Mouse (Mus musculus) left cerebral cortex, adult 8-10 months (tissue): ENCODE measurements at regions not wholly inside any gene's neighbourhood (a gene's known extent, or its start where the extent isn't known, plus 50 kb on each side); places are given as distances from the start of the nearest gene placed in this dataset.
"Not testable (repeated sequence)": the region's sequence is repeated elsewhere in the genome, so short reads cannot be mapped to it uniquely, and the experiment has no call there.

Source experiments
- DNase-seq, 2 experiments: peaks; one replicate each; pipeline ENCODE4 v3.0.0; 2022; ENCODE audit warnings: low spot score in 2 of 2

- DNase-seq: no peak
These were observed 317.3 kb upstream of the 4933412E24Rik start for GRCm38 (mm10) chr15:60333573-60334306.

GRCm38 (mm10) chr15:60317577-60317976, 301.2 kb upstream of the 4933412E24Rik start:
- no peak for DNase-seq

DNA sequence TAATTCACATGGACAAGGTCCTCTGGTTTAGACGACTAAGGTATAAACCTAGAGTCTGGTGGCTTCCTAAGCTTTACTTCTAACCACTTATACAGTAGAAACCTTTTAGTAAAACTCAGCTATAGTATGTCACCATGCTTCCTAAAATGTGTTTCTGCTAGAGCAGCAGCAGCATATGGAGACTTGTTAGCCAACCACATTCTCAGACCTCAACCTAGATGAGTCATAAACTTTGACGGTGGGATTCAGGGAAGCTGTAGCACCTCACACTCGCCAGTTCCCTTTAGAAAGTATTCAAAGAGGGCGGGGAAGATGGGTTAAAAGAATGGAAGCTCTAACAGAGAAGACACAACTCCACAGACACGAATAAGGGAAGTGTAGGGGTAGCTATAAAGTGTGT, 298.8 kb upstream of the 4933412E24Rik start:
- no peak for DNase-seq

- DNase-seq: peak; percentile 35 to 69
These were observed 293.5 kb upstream of the 4933412E24Rik start for GRCm38 (mm10) chr15:60309909-60310308.

GRCm38 (mm10) chr15:60308968-60309367, 292.6 kb upstream of the 4933412E24Rik start:
- no peak for DNase-seq

- no peak for DNase-seq
These were observed 291.7 kb upstream of the 4933412E24Rik start for GRCm38 (mm10) chr15:60308126-60308525.

DNA sequence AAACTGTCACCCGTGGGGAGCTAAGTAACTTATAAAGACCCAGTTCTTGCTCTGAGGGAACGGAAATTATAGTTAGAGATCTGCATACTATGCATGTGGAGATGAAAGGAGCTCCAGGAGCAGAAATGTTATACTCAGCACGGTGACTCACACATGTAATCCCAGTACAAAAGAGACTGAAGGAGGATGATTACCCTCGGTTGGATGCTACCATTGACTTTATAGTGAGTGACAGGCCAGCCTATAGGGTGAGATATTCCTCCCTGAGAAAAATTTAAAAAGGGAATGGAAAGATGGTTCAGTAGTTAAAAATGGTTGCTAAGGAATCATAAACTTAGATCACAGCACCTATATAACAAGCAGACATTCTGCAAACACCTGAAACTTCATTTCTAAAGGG, 287.1 kb upstream of the 4933412E24Rik start:
- DNase-seq: no peak

- no peak for DNase-seq
These were observed 285.5 kb upstream of the 4933412E24Rik start for GRCm38 (mm10) chr15:60301939-60302338.

DNA sequence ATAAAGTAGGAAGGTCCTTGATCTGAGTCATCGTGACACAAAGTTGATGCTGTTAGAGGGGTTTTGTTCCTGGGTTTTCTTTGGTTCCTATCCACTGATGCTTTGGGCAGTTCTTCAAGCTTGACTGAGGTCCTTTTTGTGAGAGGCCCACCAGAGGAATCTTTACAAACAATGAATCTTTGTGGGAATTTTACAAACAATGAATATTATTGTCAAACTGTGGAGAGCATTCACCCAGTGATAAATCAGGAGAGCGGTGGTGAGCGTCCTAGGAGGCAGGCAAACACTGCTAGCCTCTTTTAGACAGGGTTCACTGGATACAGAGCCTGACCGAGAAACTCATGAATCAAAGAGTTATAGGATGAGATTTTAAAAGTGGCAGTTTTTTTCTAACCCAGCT, 268.9 kb upstream of the 4933412E24Rik start:
- DNase-seq: no peak

DNA sequence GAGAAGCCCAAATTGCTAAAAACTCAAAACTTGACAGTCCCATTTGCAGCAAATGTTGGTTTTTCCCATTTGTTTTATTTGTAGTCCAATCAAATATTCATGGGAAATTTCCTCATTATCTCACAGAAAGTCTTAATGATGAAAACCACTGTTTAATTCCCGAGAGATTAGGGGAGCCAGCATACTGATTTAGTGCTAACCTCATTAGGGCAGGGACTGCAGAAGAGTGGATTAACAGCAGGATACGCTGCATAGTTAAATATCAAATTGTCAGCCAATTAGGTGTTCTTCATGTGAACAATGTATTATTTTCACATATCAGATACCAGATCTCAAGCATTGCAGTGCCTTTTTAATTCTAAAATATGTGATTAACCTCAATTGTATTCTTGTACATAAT, 264.0 kb upstream of the 4933412E24Rik start:
- no peak for DNase-seq

DNA sequence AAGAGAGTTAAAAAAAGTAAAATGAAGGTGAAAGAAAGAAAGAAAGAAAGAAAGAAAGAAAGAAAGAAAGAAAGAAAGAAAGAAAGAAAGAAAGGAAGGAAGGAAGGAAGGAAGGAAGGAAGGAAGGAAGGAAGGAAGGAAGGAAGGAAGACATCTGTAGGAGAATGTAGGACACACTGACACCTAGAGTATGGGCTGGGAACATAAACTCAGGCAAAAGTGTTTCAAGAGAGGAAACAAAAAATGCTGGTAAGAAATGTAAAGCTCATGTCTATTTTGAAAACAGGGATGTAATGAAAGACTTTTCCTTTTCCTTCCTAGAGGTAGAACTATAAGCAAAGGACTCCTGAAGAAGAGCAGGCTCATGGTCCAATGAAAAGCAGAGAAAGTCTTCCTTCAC, 237.2 kb upstream of the 4933412E24Rik start:
- not testable (repeated sequence) for DNase-seq

DNA sequence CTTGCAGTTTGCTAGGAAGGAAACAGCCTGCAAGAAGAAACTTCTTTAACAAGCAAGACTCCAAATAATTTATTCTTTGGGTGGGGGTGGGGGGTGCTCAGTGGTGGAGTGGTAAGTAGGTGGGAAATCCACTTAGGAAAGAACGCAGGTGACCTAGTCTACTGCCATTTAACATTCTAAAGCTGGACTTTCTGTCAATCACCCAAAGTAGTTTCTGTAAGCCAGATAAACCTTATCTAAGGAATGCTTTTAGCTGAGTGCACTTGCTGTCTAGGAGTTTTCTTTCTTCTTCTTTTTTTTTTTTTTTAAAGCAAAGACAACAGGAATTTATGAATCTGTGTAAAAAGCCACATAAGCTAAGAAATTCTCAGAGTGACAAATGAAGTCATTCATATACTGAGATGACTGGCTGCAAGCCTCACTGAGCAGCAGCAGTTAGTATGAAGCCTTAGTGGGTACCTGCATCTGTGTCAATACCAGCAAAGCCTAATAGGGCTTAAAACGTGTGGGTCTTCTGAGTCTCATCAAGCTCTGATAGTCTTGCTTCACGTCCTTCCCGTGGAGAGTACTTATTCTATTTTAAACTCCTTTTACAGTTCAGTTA, 210.0 kb upstream of the 4933412E24Rik start:
- no peak for DNase-seq

DNA sequence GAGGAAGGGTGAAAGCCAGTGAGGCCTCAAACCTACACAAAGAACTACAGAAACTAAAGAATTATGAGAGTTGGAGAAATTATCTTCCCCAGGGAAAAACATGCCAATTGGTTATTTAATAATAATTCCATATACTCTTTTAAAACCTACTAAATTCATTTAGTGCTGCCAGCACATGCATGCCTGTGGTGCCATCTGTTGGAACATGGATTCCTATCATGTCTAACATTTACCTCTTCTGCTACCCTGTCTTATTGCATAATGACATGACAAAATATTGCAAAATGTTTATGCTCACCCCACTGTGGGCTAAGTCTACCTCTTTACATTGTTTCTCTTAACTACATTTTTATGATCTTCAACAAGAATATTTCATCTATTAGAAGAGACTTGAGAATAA, 178.7 kb upstream of the 4933412E24Rik start:
- DNase-seq: no peak

DNA sequence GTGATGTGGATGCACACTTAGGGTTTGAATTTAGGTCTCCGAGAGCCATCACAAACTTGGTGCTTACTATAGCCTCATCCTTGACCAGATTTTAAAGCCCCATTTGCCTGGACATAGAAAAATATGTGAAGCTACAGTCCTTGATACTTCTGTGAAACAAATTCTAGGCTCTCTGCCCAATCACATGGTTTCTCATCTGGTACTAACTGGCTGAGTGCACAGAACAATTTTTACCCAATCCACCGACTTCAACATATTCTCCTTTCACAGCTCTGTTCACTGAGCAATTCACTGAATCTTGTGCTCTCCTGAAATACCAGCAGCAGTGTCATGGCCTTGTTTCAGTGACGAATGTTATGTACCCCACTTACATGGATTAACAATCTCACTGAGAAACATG, 176.7 kb upstream of the 4933412E24Rik start:
- DNase-seq: no peak

- no peak for DNase-seq
These were observed 170.7 kb upstream of the 4933412E24Rik start for GRCm38 (mm10) chr15:60187002-60187715.

DNA sequence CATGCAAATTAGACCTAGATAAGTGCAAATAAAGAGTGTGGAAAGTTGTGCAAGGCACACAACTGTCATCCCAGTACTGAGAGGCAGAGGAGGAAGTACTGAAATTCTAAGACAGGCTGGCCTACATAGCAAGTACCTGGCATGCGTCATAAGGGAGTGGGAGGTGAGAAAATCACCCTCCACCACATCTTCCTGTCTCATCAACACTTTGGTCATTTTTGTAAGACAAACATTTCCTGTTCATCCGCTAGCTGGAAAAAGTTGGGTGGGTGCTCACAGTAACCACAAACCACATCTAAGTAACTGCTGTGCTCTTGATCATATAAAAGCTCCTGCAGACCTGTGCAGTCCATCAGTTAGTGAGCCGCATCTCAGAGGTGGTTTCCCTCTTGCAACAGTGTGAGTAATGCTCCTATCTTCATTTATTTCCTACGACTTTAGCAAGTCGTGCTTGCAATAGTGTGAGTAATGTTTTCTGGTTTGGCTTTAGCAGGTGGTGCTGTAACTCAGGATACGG, 125.2 kb upstream of the 4933412E24Rik start:
- DNase-seq: peak in 1 of 2 experiments; percentile 14

DNA sequence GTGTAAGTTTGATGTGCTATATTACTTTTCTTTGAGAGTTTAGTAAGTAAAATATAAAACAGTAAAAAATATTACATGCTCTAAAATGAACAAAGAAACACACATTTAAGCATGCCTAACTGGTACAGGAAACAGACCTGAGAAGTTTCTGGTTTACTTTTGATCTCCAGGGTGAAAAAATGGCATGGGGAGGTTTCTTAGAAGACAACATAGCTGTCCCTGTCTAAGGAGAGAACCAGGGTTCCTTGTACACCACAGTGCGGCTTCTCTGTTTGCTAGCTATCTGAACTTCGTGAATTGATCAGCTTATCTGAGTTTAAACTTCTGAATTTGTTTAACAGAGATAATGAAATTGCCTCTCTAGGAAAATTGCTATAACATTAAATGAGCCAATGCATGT, 120.3 kb upstream of the 4933412E24Rik start:
- no peak for DNase-seq

GRCm38 (mm10) chr15:60134515-60134914, 118.1 kb upstream of the 4933412E24Rik start:
- no peak for DNase-seq

GRCm38 (mm10) chr15:60132701-60133100, 116.3 kb upstream of the 4933412E24Rik start:
- no peak for DNase-seq

DNA sequence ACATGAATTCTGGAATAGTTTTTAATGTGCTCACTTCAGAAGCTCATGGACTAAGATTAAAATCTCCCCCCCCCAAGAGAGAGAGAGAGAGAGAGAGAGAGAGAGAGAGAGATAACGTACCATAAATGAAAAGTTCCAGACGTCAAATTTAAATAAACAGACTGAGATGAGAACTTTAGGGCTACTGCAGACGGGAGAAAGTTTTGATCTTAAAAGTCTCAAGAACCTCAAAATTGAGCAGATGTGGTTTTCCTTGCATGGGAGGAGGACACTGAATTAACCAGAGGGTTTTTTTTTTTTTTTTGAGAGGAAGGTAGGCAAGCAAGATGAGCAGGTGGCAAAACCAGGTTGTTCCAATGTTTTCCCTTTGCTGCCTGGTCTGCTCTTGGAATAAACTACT, 108.0 kb upstream of the 4933412E24Rik start:
- no peak for DNase-seq

DNA sequence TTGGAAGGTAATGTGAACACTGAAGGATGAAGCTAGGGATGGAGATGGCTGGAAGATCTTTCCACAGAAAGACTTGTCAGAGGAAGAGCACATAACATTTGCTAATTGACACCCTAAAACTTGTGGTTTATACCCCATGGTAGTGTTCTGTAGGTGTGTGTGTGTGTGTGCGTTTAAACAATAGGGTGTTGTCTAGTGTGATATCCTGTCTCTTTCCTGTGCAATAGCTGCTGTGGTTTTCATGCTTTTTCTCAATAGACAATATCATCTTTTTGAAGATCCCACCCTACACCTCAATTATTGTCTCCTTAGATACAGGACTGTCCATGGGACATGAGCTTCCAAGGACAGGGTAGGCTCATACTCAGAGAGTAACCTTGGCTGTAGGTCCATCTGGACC, 103.5 kb upstream of the 4933412E24Rik start:
- DNase-seq: no peak

- no peak for DNase-seq
These were observed 95.5 kb upstream of the 4933412E24Rik start for GRCm38 (mm10) chr15:60111885-60112284.
